Mouse (Mus musculus): ENCODE results near the gene Slc25a16. TPM values are rescaled to one million over a fixed set of nuclear protein-coding genes. Genes with fewer than 3 reads are reported as not detected.

The Slc25a16 gene
- polyA plus RNA-seq, 1 experiment from 2014 or later: 16.1 TPM

DNA sequence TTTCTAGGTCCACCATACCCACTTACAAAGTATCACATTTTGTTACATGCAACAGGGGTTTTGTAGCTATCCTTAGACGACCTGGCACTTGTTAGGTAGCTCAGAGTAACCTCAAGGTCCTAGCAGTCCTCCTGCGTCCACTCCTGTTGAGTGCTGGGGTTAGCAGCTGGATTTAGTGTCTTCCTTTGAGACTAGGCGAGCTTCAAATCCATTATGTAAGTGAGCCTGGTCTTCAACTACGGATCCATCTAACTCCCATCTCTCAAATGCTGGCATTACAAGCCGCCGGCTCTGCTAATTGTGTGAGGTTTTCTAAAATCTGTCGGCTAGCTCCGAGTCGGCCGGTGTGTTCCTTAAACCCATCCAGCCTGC lies 59.2 kb downstream of the Slc25a16 start:
- Histone ChIP-seq H3K27me3 (no peaks in the 10 kb centered on the region), H3K4me3 (peak overlapping the region; percentile 99), H3K4me1 (replicated peaks) (peaks cover 8% of the 10 kb centered on the region), H3K4me2 (peak overlapping the region; percentile 54), H3K9me3 (no peaks in the 10 kb centered on the region), H3K27ac (replicated peaks) (peak overlapping the region; percentile 89), H3K36me3 (peaks cover 16% of the 10 kb centered on the region), H3K9ac (peak overlapping the region; percentile 23)
- 7% methylated on average over 10 of the region's 10 CpGs for WGBS
- ATAC-seq (ENCODE audit: low FRiP score, low read depth): no peak; the same call in 1 of the 2 replicates

DNA sequence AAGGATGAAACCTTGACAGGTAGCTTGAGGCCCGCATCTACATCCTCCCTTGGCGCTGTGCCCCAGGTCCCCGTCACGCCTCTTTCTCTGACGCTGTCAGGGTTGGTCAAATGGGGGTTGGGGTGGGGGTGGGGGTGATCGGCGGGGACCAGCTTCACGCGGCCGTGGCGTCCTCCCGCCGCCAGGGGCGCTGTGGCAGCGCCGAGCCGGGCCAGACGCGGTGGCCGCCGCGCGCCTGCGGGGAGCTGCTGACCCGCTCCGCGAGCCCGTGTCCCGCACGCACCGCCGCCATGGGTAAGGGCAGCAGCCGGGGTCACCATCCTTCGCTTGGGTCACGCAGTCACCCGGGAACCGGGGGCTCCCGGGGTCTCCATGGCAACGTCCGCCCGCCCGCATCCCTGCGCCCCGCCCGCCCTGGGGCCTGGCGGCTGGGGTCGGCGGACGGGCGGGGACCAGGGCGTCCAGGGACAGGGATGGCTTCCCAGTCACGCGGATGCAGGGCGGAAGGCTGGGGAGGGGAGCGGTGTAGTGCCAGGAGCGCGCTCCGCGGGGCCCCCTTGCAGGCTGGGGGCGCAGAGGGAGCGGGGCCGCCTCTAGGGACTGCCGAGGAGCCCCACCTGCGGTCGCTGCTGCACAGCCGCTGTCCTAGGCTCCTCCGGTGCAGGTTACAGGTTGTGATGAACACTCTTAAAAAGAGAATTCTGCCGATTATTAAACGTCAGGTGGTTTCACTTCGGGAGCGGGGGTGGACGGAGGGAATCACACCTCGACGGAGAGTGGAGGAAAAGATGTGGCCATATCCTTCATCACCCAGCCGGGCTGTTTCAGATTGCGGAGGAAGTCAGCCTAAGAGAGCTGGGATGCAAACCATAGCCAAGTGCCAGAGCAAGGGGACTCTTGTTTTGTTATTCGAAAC lies 59.9 kb downstream of the Slc25a16 start, which contains the start of gene Rufy2:
Gene Rufy2, plus strand, starts transcription at position 185 of the 916 bp plus-strand sequence.
- under 1% methylated on average over 69 of the region's 77 CpGs for WGBS
- peak within 1 kb of the TSS; percentile 99 for H3K4me3 ChIP-seq
- peak; percentile 93 for ATAC-seq (ENCODE audit: low FRiP score, low read depth)
- peak within 1 kb of the TSS; percentile 93 for H3K9ac ChIP-seq
- no peaks in the 10 kb centered on the region for H3K9me3 ChIP-seq
- H3K4me2 ChIP-seq: peak within 1 kb of the TSS; percentile 54
- no peaks in the 10 kb centered on the region for H3K27me3 ChIP-seq
- H3K27ac ChIP-seq (replicated peaks): peak within 1 kb of the TSS; percentile 89
- H3K4me1 ChIP-seq (replicated peaks): peaks cover 8% of the 10 kb centered on the region
- peaks cover 21% of the 10 kb centered on the region for H3K36me3 ChIP-seq

DNA sequence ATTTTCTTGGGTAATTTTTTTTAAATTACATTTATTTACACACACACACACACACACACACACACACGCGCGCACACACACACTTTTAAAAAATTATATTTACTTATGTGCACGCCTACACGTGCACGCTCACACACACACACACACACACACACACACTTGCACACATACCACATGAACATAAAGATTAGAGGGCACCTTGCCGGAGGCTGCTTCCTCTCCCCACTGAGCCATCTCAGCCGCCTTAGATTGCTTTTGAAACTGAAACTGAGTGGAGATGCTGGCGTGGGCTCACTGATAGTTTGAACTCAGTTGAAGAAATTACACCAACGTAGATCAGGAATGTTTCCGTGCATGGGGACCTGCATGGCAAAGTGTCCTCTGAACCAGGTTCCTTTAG lies 63.6 kb downstream of the Slc25a16 start:
- no peak overlapping the region for H3K9ac ChIP-seq
- H3K4me1 ChIP-seq (replicated peaks): peaks cover 8% of the 10 kb centered on the region
- no peaks in the 10 kb centered on the region for H3K27me3 ChIP-seq
- no peak overlapping the region for H3K4me2 ChIP-seq
- ATAC-seq (ENCODE audit: low FRiP score, low read depth): no peak
- peaks cover 33% of the 10 kb centered on the region for H3K36me3 ChIP-seq
- H3K27ac ChIP-seq (replicated peaks): no peak overlapping the region
- H3K4me3 ChIP-seq: no peak overlapping the region
- 98% methylated on average over 11 of the region's 11 CpGs for WGBS
- H3K9me3 ChIP-seq: no peaks in the 10 kb centered on the region

DNA sequence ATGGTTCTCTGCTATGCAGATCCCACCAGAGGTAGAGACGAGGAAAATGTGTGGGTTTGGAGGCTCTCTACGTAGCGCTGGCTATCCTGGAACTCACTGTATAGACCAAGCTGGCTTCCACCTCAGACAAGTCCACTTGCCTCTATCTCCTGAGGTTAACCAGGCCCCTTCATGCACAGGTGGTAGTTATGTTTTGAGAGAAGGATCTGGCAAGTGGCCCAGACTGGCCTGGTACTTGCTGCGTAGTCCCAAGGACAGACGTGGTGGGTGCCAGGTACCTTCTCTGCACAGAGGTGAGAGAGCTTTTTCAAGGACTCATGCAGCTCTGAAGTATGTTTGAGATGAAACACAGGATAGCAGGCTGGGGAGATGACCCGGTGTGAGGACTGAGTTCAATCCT lies 64.1 kb downstream of the Slc25a16 start:
- WGBS: 91% methylated on average over 6 of the region's 6 CpGs
- Histone ChIP-seq H3K36me3 (peaks cover 37% of the 10 kb centered on the region), H3K4me2 (no peak overlapping the region), H3K4me3 (no peak overlapping the region), H3K9ac (no peak overlapping the region), H3K9me3 (no peaks in the 10 kb centered on the region), H3K27me3 (no peaks in the 10 kb centered on the region), H3K27ac (replicated peaks) (no peak overlapping the region), H3K4me1 (replicated peaks) (peaks cover 8% of the 10 kb centered on the region)
- no peak for ATAC-seq (ENCODE audit: low FRiP score, low read depth)

DNA sequence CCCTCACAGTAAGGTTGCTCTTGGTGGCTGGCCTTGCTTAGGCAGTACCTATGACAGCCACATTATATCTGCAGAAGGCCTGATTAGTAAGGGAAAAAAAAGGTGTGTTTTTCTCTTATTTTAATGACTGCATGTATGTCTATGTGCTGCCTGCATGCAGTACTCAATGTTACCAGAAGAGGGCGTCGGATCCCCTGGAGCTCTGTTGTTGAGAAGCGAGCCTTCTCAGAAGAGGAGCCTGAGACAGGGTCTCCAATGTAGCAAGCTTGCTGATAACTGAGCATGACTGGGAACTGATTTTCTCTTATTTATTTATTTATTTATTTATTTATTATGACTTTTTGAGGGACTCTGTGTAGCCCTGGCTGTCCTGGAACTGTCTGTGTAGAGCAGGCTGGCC lies 66.9 kb downstream of the Slc25a16 start:
- peaks cover 57% of the 10 kb centered on the region for H3K36me3 ChIP-seq
- WGBS: 29% methylated on average over 3 of the region's 3 CpGs
- ATAC-seq (ENCODE audit: low FRiP score, low read depth): peak; percentile 27; the same call in 1 of the 2 replicates
- no peak overlapping the region for H3K4me2 ChIP-seq
- H3K4me3 ChIP-seq: no peak overlapping the region
- no peak overlapping the region for H3K27ac ChIP-seq (replicated peaks)
- H3K9me3 ChIP-seq: no peaks in the 10 kb centered on the region
- H3K4me1 ChIP-seq (replicated peaks): no peaks in the 10 kb centered on the region
- no peak overlapping the region for H3K9ac ChIP-seq
- no peaks in the 10 kb centered on the region for H3K27me3 ChIP-seq

DNA sequence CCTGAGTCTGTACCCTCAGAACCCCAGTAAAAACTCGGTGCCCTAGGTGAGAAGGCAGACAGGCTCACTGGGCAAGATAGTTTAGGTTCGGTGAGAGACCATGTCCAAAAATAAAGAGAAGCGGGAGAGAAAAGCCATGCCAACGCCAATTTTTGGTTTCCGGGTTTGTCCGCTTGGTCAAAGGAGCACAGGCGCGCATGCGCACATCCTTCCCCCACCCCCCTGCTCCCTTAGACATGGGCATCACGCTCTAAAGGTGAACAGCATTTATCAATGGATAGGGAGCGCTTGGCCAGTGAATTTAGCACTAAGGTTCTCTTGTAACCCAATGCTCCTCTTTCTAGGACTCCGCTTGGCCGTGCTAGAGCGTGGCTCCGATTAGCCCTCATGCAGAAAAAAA lies 70.2 kb downstream of the Slc25a16 start:
- H3K9ac ChIP-seq: no peak overlapping the region
- H3K4me3 ChIP-seq: no peak overlapping the region
- H3K27me3 ChIP-seq: no peaks in the 10 kb centered on the region
- no peaks in the 10 kb centered on the region for H3K9me3 ChIP-seq
- no peak overlapping the region for H3K27ac ChIP-seq (replicated peaks)
- WGBS: 91% methylated on average over 15 of the region's 15 CpGs
- H3K4me1 ChIP-seq (replicated peaks): no peaks in the 10 kb centered on the region
- no peak for ATAC-seq (ENCODE audit: low FRiP score, low read depth)
- H3K36me3 ChIP-seq: peaks cover 63% of the 10 kb centered on the region
- no peak overlapping the region for H3K4me2 ChIP-seq

DNA sequence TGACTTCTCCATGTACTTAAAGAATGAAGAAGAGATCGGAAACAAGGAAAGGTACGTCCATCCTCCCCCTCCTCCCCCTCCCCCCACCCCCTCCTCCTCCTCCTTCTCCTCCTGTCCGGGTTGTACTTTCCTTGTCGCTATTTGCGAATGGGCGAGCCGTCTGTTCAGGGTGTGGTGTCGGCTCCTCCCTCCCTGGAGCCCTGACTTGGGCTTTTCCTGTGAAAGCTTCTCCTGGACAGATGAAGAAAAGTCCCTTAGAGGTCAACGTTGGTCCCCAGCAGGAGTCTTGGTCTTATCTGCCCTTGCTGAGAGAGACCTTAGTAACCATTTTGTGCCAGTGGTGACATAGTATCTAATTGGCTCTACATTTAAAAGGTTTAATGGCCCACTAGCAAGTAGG lies 73.6 kb downstream of the Slc25a16 start:
- Histone ChIP-seq H3K9ac (no peak overlapping the region), H3K4me1 (replicated peaks) (no peaks in the 10 kb centered on the region), H3K36me3 (peaks cover 82% of the 10 kb centered on the region), H3K4me3 (no peak overlapping the region), H3K27ac (replicated peaks) (no peak overlapping the region), H3K9me3 (no peaks in the 10 kb centered on the region), H3K27me3 (no peaks in the 10 kb centered on the region), H3K4me2 (no peak overlapping the region)
- no peak for ATAC-seq (ENCODE audit: low FRiP score, low read depth)
- WGBS: 86% methylated on average over 5 of the region's 9 CpGs

Other genes starting within 250 kb of the Slc25a16 start
- 3.6 and 3.8 TPM in 2 replicates for gene Stox1, start 194.5 kb upstream of the Slc25a16 start, polyA plus RNA-seq (2015; fragmentation: Nextera tagmentation; extraction: Ambion mirVana)
- 91.2 and 92.2 TPM in 2 replicates for gene Ccar1, start 128.3 kb upstream of the Slc25a16 start, polyA plus RNA-seq (2015; fragmentation: Nextera tagmentation; extraction: Ambion mirVana)
- 35.1 and 37.7 TPM in 2 replicates for gene Tet1, start 11.6 kb upstream of the Slc25a16 start, polyA plus RNA-seq (2015; fragmentation: Nextera tagmentation; extraction: Ambion mirVana)
- 3.6 and 4.0 TPM in 2 replicates for gene Dna2, start 26.4 kb downstream of the Slc25a16 start, polyA plus RNA-seq (2015; fragmentation: Nextera tagmentation; extraction: Ambion mirVana)
- gene Rufy2, start 59.6 kb downstream of the Slc25a16 start, polyA plus RNA-seq (2015; fragmentation: Nextera tagmentation; extraction: Ambion mirVana): 58.5 and 61.9 TPM in 2 replicates
- 134 and 141 TPM in 2 replicates for gene Hnrnph3, start 103.6 kb downstream of the Slc25a16 start, polyA plus RNA-seq (2015; fragmentation: Nextera tagmentation; extraction: Ambion mirVana)
- gene Pbld2, start 103.7 kb downstream of the Slc25a16 start, polyA plus RNA-seq (2015; fragmentation: Nextera tagmentation; extraction: Ambion mirVana): 0.35 and 0.93 TPM in 2 replicates
- gene Pbld1, start 139.5 kb downstream of the Slc25a16 start, polyA plus RNA-seq (2015; fragmentation: Nextera tagmentation; extraction: Ambion mirVana): 0.91 and 1.2 TPM in 2 replicates
- 8.5 and 15.0 TPM in 2 replicates for gene Atoh7, start 179.0 kb downstream of the Slc25a16 start, polyA plus RNA-seq (2015; fragmentation: Nextera tagmentation; extraction: Ambion mirVana)